Mouse (Mus musculus) stomach, embryonic 15.5 days (tissue): ENCODE data around the gene Actg1. TPM values are rescaled to one million over a fixed set of nuclear protein-coding genes. Genes with fewer than 3 reads are reported as not detected.

Experiments used
- ATAC-seq: fragments of 200-750 bp; cut with Nextera tagmentation; 2 replicates; pipeline ENCODE4 v1.8.0; 2017; ENCODE audit warnings: low read depth, moderate number of reproducible peaks, moderate TSS enrichment; ENCODE audit not compliant: insufficient read depth, low FRiP score
- H3K27ac ChIP-seq: fragments of 300-500 bp; sonication (generic); 2 replicates; pipeline ENCODE4 v1.5.1; 2015; ENCODE audit warnings: mild to moderate bottlenecking, inconsistent platforms
- H3K27me3 ChIP-seq: fragments of 300-500 bp; sonication (generic); replicated peaks from 2 replicates; pipeline ENCODE4 v1.6.1; 2015; ENCODE audit warnings: inconsistent platforms
- H3K36me3 ChIP-seq: fragments of 300-500 bp; sonication (generic); 2 replicates; pipeline ENCODE4 v1.6.1; 2015; ENCODE audit warnings: inconsistent platforms
- H3K4me1 ChIP-seq: fragments of 300-500 bp; sonication (generic); 2 replicates; pipeline ENCODE4 v1.6.1; 2015; ENCODE audit warnings: inconsistent platforms
- H3K4me2 ChIP-seq: fragments of 300-500 bp; sonication (generic); 2 replicates; pipeline ENCODE4 v1.6.1; 2015; ENCODE audit warnings: mild to moderate bottlenecking, inconsistent platforms
- H3K4me3 ChIP-seq: fragments of 300-500 bp; sonication (generic); replicated peaks from 2 replicates; pipeline ENCODE4 v1.5.1; 2015; ENCODE audit warnings: inconsistent platforms
- H3K9ac ChIP-seq: fragments of 300-500 bp; sonication (generic); 2 replicates; pipeline ENCODE4 v1.6.1; 2015; ENCODE audit warnings: inconsistent platforms
- H3K9me3 ChIP-seq: fragments of 300-500 bp; sonication (generic); 2 replicates; pipeline ENCODE4 v1.6.1; 2016; ENCODE audit warnings: inconsistent platforms
- WGBS: fragments of 180-500 bp; shearing (Covaris S2); methylation state at CpG from one replicate; pipeline ENCODE4 v1.1.7; 2015; 5-methylcytosine and 5-hydroxymethylcytosine counted together
- polyA plus RNA-seq: library from polyadenylated mRNA; unstranded; fragments of >200 nt; fragmentation: Nextera tagmentation; extraction: Ambion mirVana; gene quantifications from 2 replicates; pipeline ENCODE4 v1.2.1, GENCODE M21; 2015

Gene Actg1
- polyA plus RNA-seq = 2,501 and 2,557 TPM in 2 replicates

DNA sequence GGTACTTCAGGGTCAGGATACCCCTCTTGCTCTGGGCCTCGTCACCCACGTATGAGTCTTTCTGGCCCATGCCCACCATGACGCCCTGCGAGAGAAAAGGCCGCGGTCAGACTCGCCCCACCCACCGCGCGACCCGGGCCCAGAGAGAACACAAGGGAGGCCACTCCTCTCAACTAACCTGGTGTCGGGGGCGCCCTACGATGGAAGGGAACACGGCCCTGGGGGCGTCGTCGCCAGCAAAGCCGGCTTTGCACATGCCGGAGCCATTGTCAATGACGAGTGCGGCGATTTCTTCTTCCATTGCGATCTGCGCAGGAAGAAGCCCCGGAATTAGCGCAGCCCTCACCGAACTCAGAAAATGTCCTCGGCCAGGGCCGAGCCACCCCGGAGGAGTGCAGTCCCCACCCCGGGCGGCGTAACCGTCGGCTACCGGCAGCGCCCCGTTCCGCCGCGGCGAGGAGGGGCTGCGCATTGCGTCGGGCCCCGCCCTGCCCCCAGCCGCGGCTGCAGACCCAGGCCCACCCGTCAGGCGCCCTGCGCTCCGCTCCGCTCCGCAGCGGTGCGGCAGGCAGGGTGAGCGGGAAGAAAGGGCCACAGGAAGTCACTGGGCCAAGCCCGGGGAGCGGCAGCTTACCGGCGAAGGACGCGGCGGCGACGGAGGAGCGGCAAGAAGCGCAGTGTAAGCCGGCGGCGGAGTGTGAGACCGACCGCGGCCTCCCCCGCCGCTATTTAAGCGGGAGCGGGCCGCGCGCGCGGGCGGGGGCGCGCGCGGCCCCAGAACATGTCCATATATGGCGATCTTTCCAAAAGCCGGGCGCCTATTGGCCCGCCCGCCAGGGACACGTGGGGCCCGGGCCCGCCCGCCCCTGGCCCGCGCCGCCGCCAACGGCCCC, at the start of gene Actg1:
TSS of gene Actg1 (minus strand) at position 752 of the 893 bp plus-strand sequence.
- H3K4me1 ChIP-seq = peaks cover 28% of the 10 kb centered on the region
- peak; percentile 70 for ATAC-seq
- H3K9ac ChIP-seq = peak within 1 kb of the TSS; percentile 100
- H3K27ac ChIP-seq = peak within 1 kb of the TSS; percentile 100
- no peaks in the 10 kb centered on the region for H3K27me3 ChIP-seq
- peak within 1 kb of the TSS; percentile 99 for H3K4me3 ChIP-seq
- H3K4me2 ChIP-seq = peak within 1 kb of the TSS; percentile 79
- no peaks in the 10 kb centered on the region for H3K9me3 ChIP-seq
- H3K36me3 ChIP-seq = peaks cover 6% of the 10 kb centered on the region
- WGBS = 2% methylated on average over 96 of the region's 103 CpGs

DNA sequence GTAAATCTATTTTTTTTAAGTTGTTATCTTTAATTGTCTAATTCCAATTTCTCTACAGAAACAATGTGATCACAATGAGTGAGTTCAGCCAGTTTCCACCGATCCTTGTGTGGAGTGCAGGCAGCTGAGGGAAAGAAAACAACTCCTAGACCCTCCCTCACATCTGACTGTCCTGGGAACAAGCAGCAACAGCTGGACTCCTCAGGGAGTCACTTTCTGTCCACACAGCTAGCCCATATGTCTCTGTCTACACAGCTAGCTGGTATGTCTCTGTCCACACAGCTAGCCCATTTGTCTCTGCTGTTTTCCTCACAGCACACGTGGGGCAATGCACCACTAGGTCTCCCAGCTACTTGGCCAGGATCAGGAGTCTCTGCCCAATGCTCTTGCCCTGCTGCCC, 49.3 kb upstream of the Actg1 start:
- Histone ChIP-seq H3K4me3 (no peak overlapping the region), H3K27me3 (no peaks in the 10 kb centered on the region), H3K4me2 (no peak overlapping the region), H3K27ac (no peak overlapping the region), H3K9ac (no peak overlapping the region), H3K9me3 (no peaks in the 10 kb centered on the region), H3K4me1 (no peaks in the 10 kb centered on the region), H3K36me3 (peaks cover 21% of the 10 kb centered on the region)
- ATAC-seq = no peak
- WGBS = 68% methylated on average over 2 of the region's 2 CpGs

DNA sequence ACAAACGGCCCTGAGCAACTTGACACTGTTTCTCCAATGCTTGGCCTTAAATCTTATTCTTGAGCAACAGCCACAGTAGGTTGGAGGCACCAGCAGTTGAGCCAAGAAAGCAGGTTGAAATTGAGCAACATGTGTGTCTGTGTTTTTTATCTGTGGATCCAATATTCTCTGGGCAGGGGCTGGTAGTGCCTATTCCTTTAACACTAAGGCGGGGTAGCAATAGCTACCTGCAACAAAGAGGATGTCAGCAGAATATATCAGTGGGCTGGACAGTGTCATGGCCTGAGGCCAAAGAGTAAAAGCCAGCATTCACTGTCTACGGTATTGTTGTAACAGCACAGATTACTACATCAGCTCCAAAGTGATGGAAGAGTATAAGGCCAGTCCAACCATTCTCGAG, 47.3 kb upstream of the Actg1 start:
- Histone ChIP-seq H3K27ac (no peak overlapping the region), H3K4me1 (no peaks in the 10 kb centered on the region), H3K4me3 (no peak overlapping the region), H3K9me3 (no peaks in the 10 kb centered on the region), H3K4me2 (no peak overlapping the region), H3K27me3 (no peaks in the 10 kb centered on the region), H3K36me3 (peaks cover 12% of the 10 kb centered on the region), H3K9ac (no peak overlapping the region)
- WGBS = 80% methylated on average over 4 of the region's 4 CpGs
- ATAC-seq = no peak

DNA sequence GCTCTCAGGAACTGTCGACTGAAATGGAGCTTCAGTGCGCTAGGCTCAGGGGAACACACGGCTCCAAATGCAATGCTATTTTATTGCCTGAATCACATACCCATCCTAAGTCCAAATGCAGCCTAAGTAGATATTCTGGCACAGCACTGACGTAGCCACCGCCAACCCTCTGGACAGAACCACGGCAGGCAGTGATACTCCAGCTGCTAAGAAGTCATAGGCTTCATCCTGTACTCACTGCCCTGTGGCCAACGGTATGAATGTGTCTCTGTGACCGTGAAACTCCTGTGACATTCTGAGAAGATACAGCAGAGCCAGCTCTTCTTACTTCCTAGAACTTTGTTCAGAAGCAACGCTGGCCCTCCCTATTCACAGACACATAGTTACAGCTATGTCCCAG, 40.2 kb upstream of the Actg1 start:
- peaks cover 44% of the 10 kb centered on the region for H3K36me3 ChIP-seq
- H3K9ac ChIP-seq = no peak overlapping the region
- no peak overlapping the region for H3K27ac ChIP-seq
- H3K9me3 ChIP-seq = no peaks in the 10 kb centered on the region
- no peaks in the 10 kb centered on the region for H3K4me1 ChIP-seq
- no peaks in the 10 kb centered on the region for H3K27me3 ChIP-seq
- ATAC-seq = no peak
- no peak overlapping the region for H3K4me3 ChIP-seq
- WGBS = 93% methylated on average over 9 of the region's 9 CpGs
- no peak overlapping the region for H3K4me2 ChIP-seq

DNA sequence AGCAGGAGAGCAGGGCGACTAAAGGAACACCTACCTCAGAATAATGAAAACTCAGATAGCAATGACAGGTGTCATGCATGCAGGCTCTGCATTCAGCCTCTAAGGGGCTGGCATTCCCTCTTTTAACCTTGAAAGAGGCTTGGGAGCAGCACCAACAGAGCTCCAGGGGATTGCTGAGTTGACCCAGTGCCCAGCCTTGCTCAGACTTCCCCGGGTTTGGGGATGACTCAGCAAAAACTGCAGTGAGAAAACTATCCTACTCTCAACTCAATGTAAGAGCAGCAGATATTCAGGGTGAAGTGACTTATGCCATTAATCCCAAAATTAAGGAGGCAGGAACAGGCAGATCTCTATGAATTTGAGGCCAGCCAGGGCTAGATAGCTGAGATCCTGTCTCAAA, 38.8 kb upstream of the Actg1 start:
- Histone ChIP-seq H3K27me3 (no peaks in the 10 kb centered on the region), H3K4me1 (no peaks in the 10 kb centered on the region), H3K36me3 (peaks cover 54% of the 10 kb centered on the region), H3K4me2 (no peak overlapping the region), H3K9me3 (no peaks in the 10 kb centered on the region), H3K9ac (no peak overlapping the region), H3K4me3 (no peak overlapping the region), H3K27ac (no peak overlapping the region)
- 58% methylated on average over 2 of the region's 2 CpGs for WGBS
- 0 out of 2 replicates have a peak, but pooled peaks have one; percentile 27 for ATAC-seq

DNA sequence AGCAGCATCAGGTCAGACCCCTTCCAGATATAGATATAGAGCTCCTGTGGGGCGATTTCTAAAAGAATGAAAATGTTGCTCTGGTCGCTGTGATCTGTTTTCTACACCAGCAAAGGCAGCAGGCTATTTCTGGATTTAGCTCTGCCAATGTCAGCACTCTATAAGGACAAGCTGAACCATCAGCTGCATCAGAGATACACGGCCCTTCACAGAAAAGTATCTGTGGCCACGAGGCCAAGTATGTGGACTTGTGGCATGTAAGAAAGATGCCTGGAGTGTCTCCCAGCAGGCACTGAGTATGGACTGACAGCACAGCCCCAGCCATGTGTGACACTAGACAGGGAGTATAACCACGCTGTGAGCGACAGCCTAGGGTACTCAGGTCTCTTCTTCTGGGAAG, 38.3 kb upstream of the Actg1 start:
- no peak overlapping the region for H3K4me3 ChIP-seq
- no peaks in the 10 kb centered on the region for H3K4me1 ChIP-seq
- no peak overlapping the region for H3K9ac ChIP-seq
- peaks cover 60% of the 10 kb centered on the region for H3K36me3 ChIP-seq
- no peak overlapping the region for H3K4me2 ChIP-seq
- no peak overlapping the region for H3K27ac ChIP-seq
- WGBS = 93% methylated on average over 6 of the region's 6 CpGs
- H3K27me3 ChIP-seq = no peaks in the 10 kb centered on the region
- H3K9me3 ChIP-seq = no peaks in the 10 kb centered on the region
- ATAC-seq = no peak

DNA sequence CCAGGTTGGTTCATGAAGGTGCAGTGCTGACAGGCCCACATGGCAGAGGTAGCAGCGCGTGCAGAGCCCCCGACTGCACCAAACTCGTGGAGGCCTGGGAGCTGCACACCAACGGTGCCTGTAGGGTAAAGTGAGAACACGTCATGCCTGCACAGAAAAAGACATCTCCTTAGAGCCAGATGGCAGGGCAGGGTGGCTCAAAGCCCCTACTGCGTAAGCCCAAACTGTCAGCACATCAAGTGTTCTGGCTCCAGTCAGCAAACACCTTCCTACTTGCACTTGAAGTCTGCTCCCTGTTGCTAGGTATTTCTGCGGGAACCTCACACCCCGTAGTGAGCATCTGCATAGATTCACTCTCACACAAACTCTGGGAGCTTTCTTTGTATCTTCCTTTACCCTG, 34.2 kb upstream of the Actg1 start:
- Histone ChIP-seq H3K9ac (no peak overlapping the region), H3K27me3 (no peaks in the 10 kb centered on the region), H3K4me3 (no peak overlapping the region), H3K36me3 (peaks cover 59% of the 10 kb centered on the region), H3K4me2 (no peak overlapping the region), H3K4me1 (peaks cover 12% of the 10 kb centered on the region), H3K9me3 (no peaks in the 10 kb centered on the region), H3K27ac (0 out of 2 replicates have a peak overlapping the region, but pooled peaks have one; percentile 16)
- ATAC-seq = no peak
- WGBS = 92% methylated on average over 9 of the region's 9 CpGs

DNA sequence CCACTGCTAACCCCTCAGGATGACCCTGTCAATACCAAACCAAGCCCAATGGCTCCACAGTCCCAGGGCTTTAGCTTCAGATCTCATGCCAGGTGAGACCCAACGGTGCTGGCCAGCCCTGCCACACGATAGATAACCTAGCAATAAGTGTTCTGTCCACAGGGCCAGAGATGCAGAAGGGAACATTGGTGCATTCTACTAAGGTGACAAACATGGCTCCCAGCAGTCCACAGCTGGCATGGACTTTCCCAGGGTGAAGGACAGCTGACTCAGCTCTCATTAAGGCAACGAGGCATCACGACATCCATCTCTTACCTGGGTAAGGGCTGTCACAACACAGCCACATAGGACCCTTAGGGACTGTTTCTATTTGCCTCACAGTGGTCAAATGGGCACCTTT, 32.8 kb upstream of the Actg1 start:
- H3K4me3 ChIP-seq = no peak overlapping the region
- H3K4me1 ChIP-seq = peaks cover 17% of the 10 kb centered on the region
- ATAC-seq = no peak
- no peaks in the 10 kb centered on the region for H3K9me3 ChIP-seq
- no peak overlapping the region for H3K9ac ChIP-seq
- no peaks in the 10 kb centered on the region for H3K27me3 ChIP-seq
- no peak overlapping the region for H3K27ac ChIP-seq
- H3K4me2 ChIP-seq = no peak overlapping the region
- 93% methylated on average over 4 of the region's 4 CpGs for WGBS
- H3K36me3 ChIP-seq = peaks cover 59% of the 10 kb centered on the region

DNA sequence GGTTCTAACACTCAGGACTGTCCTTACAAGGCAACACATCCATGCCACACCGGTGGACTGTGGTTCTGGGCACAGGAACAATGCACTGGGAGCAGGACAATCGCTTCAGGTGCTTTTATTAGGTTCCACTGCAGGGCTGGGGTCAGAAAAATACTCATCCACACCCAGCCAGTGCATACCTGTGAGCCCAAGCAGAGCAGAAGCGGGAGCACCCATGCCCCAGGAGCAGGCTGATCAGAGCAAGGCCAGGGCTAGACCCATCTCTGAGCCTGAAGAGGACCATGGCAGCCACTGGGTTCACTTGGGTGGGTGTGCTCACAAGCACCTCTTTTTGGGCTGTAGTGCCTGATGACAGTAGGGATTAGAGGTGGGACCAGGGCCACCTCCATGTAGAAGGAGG, 31.9 kb upstream of the Actg1 start:
- Histone ChIP-seq H3K9ac (no peak overlapping the region), H3K4me2 (no peak overlapping the region), H3K36me3 (peaks cover 54% of the 10 kb centered on the region), H3K4me1 (peaks cover 17% of the 10 kb centered on the region), H3K4me3 (no peak overlapping the region), H3K27ac (no peak overlapping the region), H3K9me3 (no peaks in the 10 kb centered on the region), H3K27me3 (no peaks in the 10 kb centered on the region)
- ATAC-seq = no peak
- 91% methylated on average over 3 of the region's 3 CpGs for WGBS

DNA sequence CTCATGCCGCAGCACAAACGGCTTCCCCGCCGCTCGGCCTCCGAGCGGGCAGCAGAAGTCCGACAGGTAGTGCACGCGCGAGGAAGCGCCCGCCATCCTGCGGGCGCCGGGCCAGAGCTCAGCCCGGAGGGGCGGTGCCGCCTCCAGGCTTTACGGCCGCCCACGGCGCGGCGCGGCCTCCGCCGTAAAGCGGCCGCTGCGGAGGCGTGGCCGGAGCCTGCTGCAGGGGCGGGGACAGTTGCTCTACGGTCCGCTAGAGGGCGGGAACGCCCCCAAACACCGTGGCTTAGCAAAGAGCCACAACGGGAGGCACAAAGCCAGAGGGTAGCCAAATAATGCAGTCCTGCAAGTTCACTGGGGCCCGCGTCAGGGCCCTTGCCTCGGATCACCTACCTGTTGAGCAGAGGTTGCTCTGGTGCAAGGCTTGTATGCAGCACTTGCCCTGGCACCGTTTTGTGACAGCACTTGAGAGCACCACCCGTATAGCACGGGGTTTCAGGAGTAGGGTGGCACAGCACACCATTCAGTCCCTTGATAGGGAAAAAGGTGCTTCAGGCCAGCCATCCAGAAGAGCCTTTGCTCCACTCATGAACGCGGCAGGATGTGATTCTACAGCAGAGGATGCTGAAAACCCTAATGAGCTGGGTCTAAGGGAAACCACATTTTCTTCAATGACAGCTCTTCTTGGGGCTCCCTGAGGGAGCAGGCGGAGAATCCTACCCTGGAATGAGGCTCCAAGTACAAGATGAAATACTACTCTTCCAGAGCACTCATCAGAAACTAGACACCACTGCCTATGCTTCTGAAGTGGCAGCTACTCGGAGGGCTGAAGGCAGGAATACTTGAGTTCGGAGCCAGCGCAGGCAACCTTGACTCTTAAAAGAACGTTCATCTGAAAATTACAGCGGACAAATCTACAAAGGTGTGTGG, 30.5 kb upstream of the Actg1 start, which contains the start of gene Faap100:
TSS of gene Faap100 (minus strand) at position 154 of the 930 bp plus-strand sequence.
- Histone ChIP-seq H3K36me3 (peaks cover 50% of the 10 kb centered on the region), H3K9ac (peak within 1 kb of the TSS; percentile 64), H3K4me2 (peak within 1 kb of the TSS; percentile 97), H3K4me3 (peak within 1 kb of the TSS; percentile 83), H3K9me3 (no peaks in the 10 kb centered on the region), H3K27ac (peak within 1 kb of the TSS; percentile 69), H3K4me1 (peaks cover 22% of the 10 kb centered on the region), H3K27me3 (no peaks in the 10 kb centered on the region)
- 7% methylated on average over 54 of the region's 54 CpGs for WGBS
- peak; percentile 86 for ATAC-seq

DNA sequence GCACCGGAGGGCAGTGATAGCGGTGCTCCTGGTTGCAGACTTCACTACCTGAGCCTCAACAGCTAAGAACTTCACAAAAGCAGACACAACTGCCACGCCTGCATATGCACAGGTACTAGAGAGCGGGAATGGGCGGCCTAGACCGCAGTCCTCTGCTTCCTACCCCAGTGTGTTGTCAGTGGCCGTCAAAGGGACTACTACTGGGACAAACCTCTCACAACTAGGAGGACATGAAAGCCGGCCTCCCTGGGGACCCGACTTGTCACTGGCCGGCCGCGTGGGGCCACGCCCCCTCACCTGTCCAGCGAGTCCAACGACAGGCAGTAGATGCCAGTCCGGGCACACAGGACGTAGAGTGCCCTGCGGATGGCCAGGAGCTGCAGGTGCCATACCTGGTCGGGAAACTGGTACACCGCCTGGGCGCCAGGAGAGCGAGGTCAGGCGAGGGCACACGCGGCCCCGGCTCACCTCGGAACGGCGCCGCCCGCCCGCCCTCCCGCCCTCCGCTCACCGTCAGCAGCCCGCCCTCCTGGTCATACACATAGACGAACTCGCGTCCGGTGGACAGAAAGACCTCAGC, 29.8 kb upstream of the Actg1 start:
- Histone ChIP-seq H3K9me3 (no peaks in the 10 kb centered on the region), H3K4me1 (peaks cover 22% of the 10 kb centered on the region), H3K36me3 (peaks cover 49% of the 10 kb centered on the region), H3K4me3 (peak overlapping the region; percentile 83), H3K9ac (peak overlapping the region; percentile 64), H3K4me2 (peak overlapping the region; percentile 97), H3K27ac (0 out of 2 replicates have a peak overlapping the region, but pooled peaks have one; percentile 36), H3K27me3 (no peaks in the 10 kb centered on the region)
- ATAC-seq = peak; percentile 47
- 3% methylated on average over 37 of the region's 40 CpGs for WGBS
